Mouse (Mus musculus) T-helper 2 cell (primary cell): ENCODE results near the gene Sh3rf3.

ENCODE experiments used
- in situ Hi-C: fragments of 300-600 bp; cut with MboI, MseI; formaldehyde crosslinking; loops from one replicate; pipeline ENCODE4 v1.15.1; 2025; ENCODE audit warnings: high pct_unique_total_duplicates

The Sh3rf3 gene

GRCm38 (mm10) chr10:58848536-58848935 lies 35.4 kb downstream of the Sh3rf3 start:
- in situ Hi-C loops = no loop called here

- in situ Hi-C loops = no loop called here
Observed at GRCm38 (mm10) chr10:58854548-58855198, 41.5 kb downstream of the Sh3rf3 start.

DNA sequence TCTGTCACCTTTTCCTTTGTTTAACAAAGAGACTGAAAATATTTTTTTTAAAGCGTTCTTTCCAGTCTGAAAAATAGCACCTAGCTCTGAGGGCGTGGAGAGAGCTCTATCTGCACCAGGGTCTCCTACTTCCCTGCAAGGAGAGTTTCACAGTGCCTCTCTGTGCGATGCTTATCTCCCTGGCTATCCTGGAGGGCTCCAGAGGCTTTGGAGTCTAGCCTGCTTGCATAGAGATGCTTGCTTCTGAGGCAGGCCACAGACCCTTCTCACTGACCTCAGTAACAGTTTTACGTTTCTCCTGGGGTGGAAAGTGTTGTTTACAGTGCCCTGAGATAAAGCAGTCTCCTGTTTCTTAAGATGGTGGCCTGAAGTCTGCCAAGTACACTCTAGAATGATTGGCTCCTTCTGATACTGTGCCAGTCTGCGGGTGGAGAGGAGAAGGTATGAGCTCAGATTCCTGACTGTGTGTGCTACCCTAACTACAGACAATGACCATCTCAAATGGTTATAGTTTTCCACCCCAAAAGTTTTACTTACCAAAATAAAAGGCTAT lies 42.1 kb downstream of the Sh3rf3 start:
- in situ Hi-C loops = no loop called here

DNA sequence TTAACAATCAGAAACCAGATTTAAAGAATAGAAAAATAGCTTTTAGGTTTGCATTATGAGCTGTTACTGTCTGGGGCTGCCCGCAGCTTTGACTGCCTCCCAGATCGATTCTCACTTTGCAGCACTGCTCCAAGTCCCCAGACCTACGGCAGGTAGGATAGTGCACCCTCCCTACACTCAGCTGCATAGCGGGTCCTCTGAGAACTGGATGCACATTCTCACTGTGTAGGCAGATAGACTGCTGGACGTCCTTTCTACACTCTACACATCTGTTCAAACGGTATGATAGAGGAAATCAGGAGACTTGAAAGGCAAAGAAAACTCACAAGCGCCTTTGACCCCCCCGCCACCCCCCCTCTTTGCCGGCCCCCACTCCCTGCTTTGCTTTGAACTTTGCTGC lies 42.7 kb downstream of the Sh3rf3 start:
- in situ Hi-C loops = no loop called here

GRCm38 (mm10) chr10:58856742-58857141 lies 43.6 kb downstream of the Sh3rf3 start:
- in situ Hi-C loops = no loop called here

DNA sequence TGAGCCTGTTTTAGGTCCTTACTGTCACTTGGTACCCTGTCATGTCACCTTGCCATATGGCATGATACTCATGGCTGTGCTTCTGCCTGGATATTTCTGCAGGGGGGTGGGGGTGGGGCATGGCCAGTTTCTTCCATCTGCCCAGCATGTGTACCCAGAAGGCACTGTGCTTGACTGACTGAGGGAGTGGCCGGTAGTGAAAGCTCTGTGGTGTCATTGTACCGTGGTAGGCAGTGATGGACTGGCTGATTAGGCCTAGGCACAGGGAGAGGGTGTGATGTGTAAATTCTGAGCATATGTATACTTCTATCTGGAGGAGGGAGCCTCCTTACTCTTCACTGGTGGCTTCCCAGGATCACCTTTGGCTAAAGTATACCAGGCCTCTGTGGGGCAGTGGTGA lies 51.6 kb downstream of the Sh3rf3 start:
- in situ Hi-C loops = no loop called here

- in situ Hi-C loops = no loop called here
Observed at GRCm38 (mm10) chr10:58867536-58867935, 54.4 kb downstream of the Sh3rf3 start.

GRCm38 (mm10) chr10:58869836-58870235 lies 56.7 kb downstream of the Sh3rf3 start:
- in situ Hi-C loops = no loop called here

DNA sequence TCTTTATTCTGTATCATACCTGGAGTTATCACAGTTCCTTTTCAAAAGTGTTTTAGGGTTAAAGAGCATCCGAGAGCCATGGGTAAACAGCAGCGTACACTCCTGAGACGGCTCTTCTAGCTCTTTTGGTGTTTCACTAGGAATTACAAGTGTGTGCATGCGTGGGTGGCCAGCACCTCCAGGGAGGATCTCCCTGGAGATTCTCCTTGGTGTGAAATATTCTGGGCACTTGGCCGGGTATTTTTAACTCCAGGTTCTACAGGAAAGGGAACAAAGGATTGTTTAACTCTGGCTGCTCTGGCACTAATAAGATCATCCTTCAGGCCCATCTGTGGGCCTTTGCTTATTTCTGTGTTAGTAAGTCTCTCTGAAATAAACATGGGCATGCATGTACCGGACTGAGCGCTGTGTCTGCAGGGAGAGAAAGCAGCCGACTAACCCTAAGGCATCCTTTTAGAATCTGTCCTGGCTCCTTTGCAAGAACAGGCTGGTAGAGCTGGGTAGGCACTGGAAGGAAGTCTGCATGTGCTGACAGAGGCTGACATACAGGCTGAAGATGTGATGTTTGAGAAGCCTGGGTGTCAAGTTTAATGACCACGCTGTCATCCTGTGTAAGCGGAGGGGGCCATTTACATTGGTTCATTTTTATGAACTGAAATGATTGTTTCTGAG lies 58.1 kb downstream of the Sh3rf3 start:
- in situ Hi-C loops = no loop called here

DNA sequence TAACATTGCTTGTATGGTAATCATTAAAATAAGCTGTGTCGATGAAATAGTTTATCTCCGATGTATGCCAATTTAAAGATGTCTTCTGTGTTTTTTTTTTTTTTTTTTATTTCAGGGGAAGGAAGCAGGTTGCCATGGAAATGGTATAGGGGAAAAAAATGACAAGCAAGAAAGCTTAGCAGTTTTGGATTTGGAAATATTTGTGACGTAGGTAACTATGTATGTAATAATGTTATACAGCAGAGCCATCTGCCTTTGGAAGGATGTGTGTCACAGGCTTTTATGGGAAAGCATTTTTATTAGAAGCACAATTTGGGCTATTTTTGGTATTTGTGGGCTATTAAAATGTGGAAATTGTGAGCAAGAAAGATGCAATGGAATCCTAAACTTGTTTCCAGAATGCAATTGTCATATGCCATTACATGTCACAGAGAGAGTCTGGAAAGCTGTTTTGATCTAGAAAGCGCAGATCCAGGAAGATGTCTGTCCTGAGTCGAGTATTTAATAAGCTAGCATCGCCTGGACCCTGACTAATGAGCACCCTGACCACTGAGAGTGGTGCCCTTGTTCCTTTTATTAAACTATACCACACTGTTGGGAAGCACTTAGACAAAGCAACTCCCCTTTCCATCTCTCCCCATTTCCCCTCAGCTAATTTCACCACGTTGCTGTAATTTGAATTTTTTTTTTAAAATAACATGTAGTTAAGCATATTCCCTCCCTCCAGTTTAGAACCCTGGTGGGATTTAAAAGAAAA lies 58.8 kb downstream of the Sh3rf3 start:
- in situ Hi-C loops = no loop called here

- in situ Hi-C loops = no loop called here
Observed at GRCm38 (mm10) chr10:58877835-58878234, 64.7 kb downstream of the Sh3rf3 start.

DNA sequence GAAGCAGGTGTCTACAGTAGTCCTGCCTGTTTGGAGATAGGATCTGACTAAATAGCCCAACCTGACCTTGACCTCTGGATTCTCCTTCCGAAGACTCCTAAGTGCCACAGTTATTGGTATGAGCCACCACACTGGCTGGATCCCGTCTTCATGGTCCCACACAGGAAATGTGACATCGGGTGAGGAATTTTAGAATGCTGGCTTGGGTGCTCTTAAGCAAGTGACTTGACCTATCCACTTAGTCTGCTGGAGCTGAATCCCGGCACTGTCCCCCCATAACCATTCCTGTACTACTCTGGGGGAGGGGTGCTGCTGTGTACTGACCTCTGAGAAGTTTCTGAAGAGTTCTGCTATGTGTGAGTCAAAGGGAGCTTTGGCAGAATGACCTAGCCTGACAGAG lies 65.5 kb downstream of the Sh3rf3 start:
- in situ Hi-C loops = no loop called here

- in situ Hi-C loops = no loop called here
Observed at GRCm38 (mm10) chr10:58882741-58883140, 69.6 kb downstream of the Sh3rf3 start.

DNA sequence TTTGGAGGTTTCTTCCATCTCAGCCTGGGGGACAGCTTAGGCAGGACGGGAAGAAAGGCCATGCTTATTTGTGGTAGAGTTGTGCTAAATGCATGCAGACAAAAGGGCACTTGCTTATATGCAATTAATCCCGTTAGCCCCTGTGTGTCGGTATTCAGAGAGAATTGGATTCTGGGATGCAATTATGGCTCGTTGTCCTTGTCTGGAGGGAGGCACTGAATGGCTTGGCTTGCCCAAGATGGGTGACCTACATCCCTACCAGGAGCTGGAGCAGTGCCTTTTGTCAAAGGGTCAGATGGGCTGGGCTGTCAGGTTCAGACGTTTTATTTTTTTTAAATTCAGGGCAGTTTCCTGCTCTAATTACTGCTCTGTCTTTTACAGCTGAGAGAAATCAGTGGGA lies 72.2 kb downstream of the Sh3rf3 start:
- in situ Hi-C loops = no loop called here

- in situ Hi-C loops = no loop called here
Observed at GRCm38 (mm10) chr10:58885816-58886215, 72.7 kb downstream of the Sh3rf3 start.

DNA sequence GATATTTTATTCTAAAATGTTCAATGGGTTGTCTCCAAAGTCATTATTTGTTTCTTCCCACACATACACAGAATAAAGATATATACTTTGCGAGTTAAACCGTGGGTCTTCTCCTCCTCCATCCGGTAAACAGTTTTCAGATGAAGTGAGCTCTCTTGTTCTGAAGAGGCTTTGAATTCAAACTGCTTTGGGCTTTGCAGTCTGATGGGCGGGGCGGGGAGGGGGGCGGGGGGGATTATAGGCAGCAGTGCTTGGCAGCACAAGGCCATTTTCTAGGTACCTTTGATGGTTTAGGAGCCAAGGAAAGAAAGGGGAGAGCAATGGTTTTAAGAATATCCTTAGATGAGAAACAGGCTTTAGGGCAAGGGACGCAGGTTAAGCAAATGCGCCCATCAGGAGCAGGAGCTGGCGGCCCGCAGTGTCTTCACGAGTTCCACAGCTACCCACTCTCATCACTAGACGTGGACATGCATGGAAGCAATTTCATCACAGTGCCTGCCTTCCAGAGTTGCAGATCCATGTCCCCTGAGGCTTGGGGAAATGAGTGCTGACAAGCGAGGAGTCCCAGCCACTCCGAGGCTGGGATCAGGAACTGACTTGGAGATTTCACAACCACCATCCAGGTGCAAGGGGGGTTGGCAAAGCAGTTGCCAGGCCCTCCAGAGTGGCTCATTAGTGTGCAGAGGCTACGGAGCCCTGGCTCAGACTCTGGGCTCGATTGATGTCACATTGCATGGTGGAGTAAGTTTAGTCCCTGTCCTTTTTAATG lies 77.7 kb downstream of the Sh3rf3 start:
- in situ Hi-C loops = no loop called here

GRCm38 (mm10) chr10:58895431-58895830 lies 82.3 kb downstream of the Sh3rf3 start:
- in situ Hi-C loops = no loop called here

GRCm38 (mm10) chr10:58897009-58897543 lies 83.9 kb downstream of the Sh3rf3 start:
- in situ Hi-C loops = no loop called here

- in situ Hi-C loops = loop anchor here (25.0 kb wide), 1 partner anchor 1468 kb away; no protein-coding TSS in a partner anchor
Observed at GRCm38 (mm10) chr10:58905253-58905652, 92.1 kb downstream of the Sh3rf3 start.

DNA sequence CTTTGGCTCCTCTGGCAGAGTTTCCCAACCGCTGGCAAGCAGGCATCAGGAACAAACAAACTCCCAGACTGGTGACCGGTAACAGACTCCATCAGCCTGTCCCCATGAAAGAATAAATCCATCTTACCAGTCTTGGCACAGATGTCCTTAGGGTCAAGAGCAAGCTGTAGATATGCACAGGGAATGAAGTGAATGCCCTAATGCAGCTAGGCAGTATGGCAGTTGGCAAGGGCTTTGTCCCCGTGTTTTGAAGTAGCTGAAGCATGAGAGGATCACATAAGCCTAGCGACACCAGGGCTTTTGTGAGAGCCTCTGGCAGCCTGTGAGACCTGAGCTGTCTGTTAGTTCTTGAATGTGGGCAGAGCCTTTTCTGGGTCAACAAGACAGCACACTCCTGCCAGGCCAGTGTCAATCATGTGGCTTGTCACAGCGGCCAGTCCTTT lies 93.9 kb downstream of the Sh3rf3 start:
- in situ Hi-C loops = loop anchor here (25.0 kb wide), 1 partner anchor 1470 kb away; no protein-coding TSS in a partner anchor

- in situ Hi-C loops = loop anchor here (25.0 kb wide), 1 partner anchor 1471 kb away; no protein-coding TSS in a partner anchor
Observed at GRCm38 (mm10) chr10:58908451-58908850, 95.3 kb downstream of the Sh3rf3 start.
